Mouse (Mus musculus) neural tube, embryonic 12.5 days (tissue): ENCODE measurements at regions not wholly inside any gene's neighbourhood (a gene's known extent, or its start where the extent isn't known, plus 50 kb on each side); places are given as distances from the start of the nearest gene placed in this dataset.

ENCODE experiments used
- ATAC-seq: fragments of 200-750 bp; cut with Nextera tagmentation; 2 replicates; pipeline ENCODE4 v1.8.0; 2017; ENCODE audit warnings: low read depth, mild to moderate bottlenecking, moderate TSS enrichment, moderate library complexity; ENCODE audit not compliant: low FRiP score
- H3K27ac ChIP-seq: fragments of 300-500 bp; sonication (generic); 2 replicates; pipeline ENCODE4 v1.5.1; 2016
- H3K27me3 ChIP-seq: fragments of 300-500 bp; sonication (generic); replicated peaks from 2 replicates; pipeline ENCODE4 v1.6.1; 2016; ENCODE audit warnings: mild to moderate bottlenecking
- H3K36me3 ChIP-seq: fragments of 300-500 bp; sonication (generic); 2 replicates; pipeline ENCODE4 v1.6.1; 2016; ENCODE audit warnings: mild to moderate bottlenecking
- H3K4me1 ChIP-seq: fragments of 300-500 bp; sonication (generic); 2 replicates; pipeline ENCODE4 v1.6.1; 2016
- H3K4me2 ChIP-seq: fragments of 300-500 bp; sonication (generic); replicated peaks from 2 replicates; pipeline ENCODE4 v1.6.1; 2016; ENCODE audit warnings: mild to moderate bottlenecking
- H3K4me3 ChIP-seq: fragments of 300-500 bp; sonication (generic); 2 replicates; pipeline ENCODE4 v1.5.1; 2016
- H3K9ac ChIP-seq: fragments of 300-500 bp; sonication (generic); 2 replicates; pipeline ENCODE4 v1.6.1; 2016; ENCODE audit warnings: mild to moderate bottlenecking
- H3K9me3 ChIP-seq: fragments of 300-500 bp; sonication (generic); 2 replicates; pipeline ENCODE4 v1.6.1; 2016; ENCODE audit warnings: mild to moderate bottlenecking
- WGBS: fragments of 180-500 bp; shearing (Covaris S2); methylation state at CpG from one replicate; pipeline ENCODE4 v1.1.7; 2016; 5-methylcytosine and 5-hydroxymethylcytosine counted together

DNA sequence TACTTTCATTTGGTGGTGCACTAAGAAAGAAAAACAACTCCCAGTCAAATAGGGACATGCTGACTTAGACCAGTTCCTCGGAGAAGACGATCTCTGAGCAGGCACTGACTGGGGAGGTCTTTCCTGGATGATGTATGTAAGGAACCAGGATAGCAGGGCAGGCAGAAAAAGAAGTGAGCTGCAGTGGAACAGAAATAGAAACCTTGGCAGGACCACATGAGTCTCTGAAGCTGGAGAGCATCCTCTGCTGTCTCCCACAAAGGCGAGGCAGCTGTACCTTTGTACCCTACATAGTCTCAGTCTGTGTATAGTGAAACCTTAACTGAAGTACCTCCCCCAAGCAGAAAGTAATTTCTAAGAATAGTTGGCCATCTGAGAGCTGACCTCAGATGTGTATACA is 104.4 kb upstream of the Gm37988 start:
- H3K27ac ChIP-seq, result no peak overlapping the region
- no peak for ATAC-seq
- no peak overlapping the region for H3K4me2 ChIP-seq
- H3K9me3 ChIP-seq, result no peaks in the 10 kb centered on the region
- no peaks in the 10 kb centered on the region for H3K36me3 ChIP-seq
- 91% methylated on average over 3 of the region's 3 CpGs for WGBS
- H3K4me1 ChIP-seq, result no peaks in the 10 kb centered on the region
- H3K27me3 ChIP-seq, result no peaks in the 10 kb centered on the region
- no peak overlapping the region for H3K4me3 ChIP-seq
- no peak overlapping the region for H3K9ac ChIP-seq

DNA sequence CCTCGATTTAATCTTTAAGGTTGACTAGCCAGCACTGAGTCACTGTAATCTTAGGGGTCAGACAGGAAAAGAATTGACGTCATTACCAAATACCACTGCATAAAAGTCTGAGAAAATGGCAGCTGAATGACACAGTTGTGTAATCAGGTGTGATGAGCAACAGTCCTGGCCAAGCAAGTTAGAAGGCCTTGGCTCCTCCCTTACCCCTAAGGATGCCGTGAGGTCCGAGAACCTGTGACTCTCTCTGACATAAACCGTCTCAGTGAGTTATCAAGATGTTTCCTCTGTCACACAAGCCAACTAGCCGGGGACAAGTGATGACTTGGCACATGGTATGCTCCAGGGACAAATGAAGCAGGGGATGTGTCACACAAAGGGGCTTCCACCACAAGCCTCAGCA is 101.5 kb upstream of the Gm37988 start:
- WGBS, result 87% methylated on average over 6 of the region's 6 CpGs
- H3K27ac ChIP-seq, result no peak overlapping the region

DNA sequence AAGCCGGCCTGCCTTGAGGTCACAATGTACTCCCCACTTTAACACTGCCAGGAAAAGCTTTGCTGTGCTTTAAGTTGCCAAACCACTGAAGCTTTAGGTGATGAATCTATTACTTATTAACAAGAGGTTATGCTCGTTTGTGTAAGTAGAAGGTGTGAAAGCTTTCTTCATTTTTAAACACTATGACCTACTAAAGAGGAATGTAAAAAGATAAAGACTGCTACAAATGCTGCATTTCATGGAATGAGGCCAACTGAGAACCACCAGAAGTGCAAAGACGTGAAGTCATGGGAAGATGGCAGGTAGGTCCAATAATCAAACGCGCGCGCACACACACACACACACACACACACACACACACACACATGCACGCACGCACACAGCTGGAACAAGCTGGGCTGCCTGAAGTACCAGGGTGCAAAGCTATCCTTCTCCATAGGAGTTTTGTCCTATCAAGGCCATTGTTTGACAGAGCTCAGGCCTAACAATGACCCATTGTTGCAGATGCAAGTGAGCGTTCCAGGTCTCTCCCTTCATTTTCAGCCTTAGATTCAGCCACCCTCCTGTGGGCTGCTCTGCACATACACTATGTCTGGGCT is 85.3 kb upstream of the Gm37988 start:
- Histone ChIP-seq H3K4me2 (no peak overlapping the region), H3K36me3 (no peaks in the 10 kb centered on the region), H3K9ac (no peak overlapping the region), H3K4me1 (no peaks in the 10 kb centered on the region), H3K9me3 (no peaks in the 10 kb centered on the region), H3K4me3 (no peak overlapping the region), H3K27ac (no peak overlapping the region), H3K27me3 (no peaks in the 10 kb centered on the region)
- WGBS, result 93% methylated on average over 10 of the region's 10 CpGs
- ATAC-seq, result no peak

More for the DNA sequence above, 101.5 kb upstream of the Gm37988 start:
- Histone ChIP-seq H3K9ac (no peak overlapping the region), H3K4me1 (no peaks in the 10 kb centered on the region), H3K4me2 (no peak overlapping the region), H3K4me3 (no peak overlapping the region), H3K27me3 (no peaks in the 10 kb centered on the region), H3K36me3 (no peaks in the 10 kb centered on the region), H3K9me3 (no peaks in the 10 kb centered on the region)
- ATAC-seq, result no peak
